Mouse (Mus musculus) hindbrain, embryonic 14.5 days (tissue): Measurements from ENCODE around the gene Hmgcs1. TPM values are rescaled to one million over a fixed set of nuclear protein-coding genes. Genes with fewer than 3 reads are reported as not detected.

Experiments
- ATAC-seq: fragments of 200-750 bp; cut with Nextera tagmentation; 2 replicates; pipeline ENCODE4 v1.8.0; 2017; ENCODE audit warnings: moderate number of reproducible peaks, mild to moderate bottlenecking, moderate TSS enrichment, moderate library complexity; ENCODE audit not compliant: low FRiP score
- DNase-seq: peaks from one replicate; pipeline ENCODE4 v3.0.0-alpha.2; 2015; ENCODE audit warnings: low spot score
- H3K27ac ChIP-seq: fragments of 300-500 bp; sonication (generic); 2 replicates; pipeline ENCODE4 v1.5.1; 2014; ENCODE audit warnings: mild to moderate bottlenecking, moderate library complexity
- H3K27me3 ChIP-seq: fragments of 300-500 bp; sonication (generic); 2 replicates; pipeline ENCODE4 v1.6.1; 2014; ENCODE audit warnings: mild to moderate bottlenecking, low read length, mixed read lengths; ENCODE audit not compliant: control insufficient read depth, insufficient read depth
- H3K36me3 ChIP-seq: fragments of 300-500 bp; sonication (generic); replicated peaks from 2 replicates; pipeline ENCODE4 v1.6.1; 2014; ENCODE audit not compliant: control insufficient read depth, insufficient read depth
- H3K4me1 ChIP-seq: fragments of 300-500 bp; sonication (generic); replicated peaks from 2 replicates; pipeline ENCODE4 v1.6.1; 2014; ENCODE audit warnings: antibody characterized with exemption, low read length, mixed read lengths; ENCODE audit not compliant: control insufficient read depth, insufficient read depth
- H3K4me2 ChIP-seq: fragments of 300-500 bp; sonication (generic); replicated peaks from 2 replicates; pipeline ENCODE4 v1.6.1; 2014; ENCODE audit warnings: mild to moderate bottlenecking, moderate library complexity
- H3K4me3 ChIP-seq: fragments of 300-500 bp; sonication (generic); replicated peaks from 2 replicates; pipeline ENCODE4 v1.5.1; 2014; ENCODE audit warnings: mild to moderate bottlenecking, low read length
- H3K9ac ChIP-seq: fragments of 300-500 bp; sonication (generic); 2 replicates; pipeline ENCODE4 v1.6.1; 2014
- H3K9me3 ChIP-seq: fragments of 300-500 bp; sonication (generic); 2 replicates; pipeline ENCODE4 v1.6.1; 2016; ENCODE audit warnings: low read length; ENCODE audit not compliant: control insufficient read depth
- WGBS: fragments of 180-500 bp; shearing (Covaris S2); extraction: QIAGEN DNeasy Blood & Tissue Kit; methylation state at CpG from one replicate; pipeline ENCODE4 v1.1.7; 2014; 5-methylcytosine and 5-hydroxymethylcytosine counted together
- polyA plus RNA-seq: library from polyadenylated mRNA; unstranded; fragments of >200 nt; fragmentation: Nextera tagmentation; extraction: Ambion mirVana; gene quantifications from 2 replicates; pipeline ENCODE4 v1.2.1, GENCODE M21; 2014

The Hmgcs1 gene
- polyA plus RNA-seq, 1 experiment from 2014 or later = 533 TPM

GRCm38 (mm10) chr13:119755141-119755547 is 65.0 kb downstream of the Hmgcs1 start:
- Histone ChIP-seq H3K9ac (peak overlapping the region; percentile 84), H3K4me3 (peak overlapping the region; percentile 62), H3K9me3 (no peaks in the 10 kb centered on the region), H3K4me1 (peaks cover 20% of the 10 kb centered on the region; the same call in 1 of the 2 replicates), H3K27ac (peak overlapping the region; percentile 84), H3K4me2 (peak overlapping the region; percentile 97), H3K27me3 (no peaks in the 10 kb centered on the region), H3K36me3 (no peaks in the 10 kb centered on the region)
- peak; percentile 58 for ATAC-seq
- DNase-seq = no peak
- 1% methylated on average over 16 of the region's 16 CpGs for WGBS

GRCm38 (mm10) chr13:119755681-119756471 is 65.7 kb downstream of the Hmgcs1 start, which contains the start of gene Nim1k:
Nim1k (minus strand) TSS chr13:119755882.
- Histone ChIP-seq H3K36me3 (peaks cover 2% of the 10 kb centered on the region; the same call in 1 of the 2 replicates), H3K4me2 (peak within 1 kb of the TSS; percentile 97), H3K9ac (peak within 1 kb of the TSS; percentile 84), H3K4me1 (peaks cover 20% of the 10 kb centered on the region; the same call in 1 of the 2 replicates), H3K27me3 (no peaks in the 10 kb centered on the region), H3K4me3 (peak within 1 kb of the TSS; percentile 62), H3K9me3 (no peaks in the 10 kb centered on the region), H3K27ac (peak within 1 kb of the TSS; percentile 84)
- 1% methylated on average over 43 of the region's 43 CpGs for WGBS
- ATAC-seq (peak; percentile 92), DNase-seq (peak; percentile 69)

- Histone ChIP-seq H3K4me3 (no peak overlapping the region), H3K27me3 (no peaks in the 10 kb centered on the region), H3K27ac (no peak overlapping the region), H3K4me1 (peaks cover 20% of the 10 kb centered on the region; the same call in 1 of the 2 replicates), H3K4me2 (peak overlapping the region; percentile 97), H3K9ac (no peak overlapping the region), H3K9me3 (no peaks in the 10 kb centered on the region), H3K36me3 (peaks cover 6% of the 10 kb centered on the region; the same call in 1 of the 2 replicates)
- WGBS = 35% methylated on average over 5 of the region's 5 CpGs
- DNase-seq (no peak), ATAC-seq (no peak)
Measured at GRCm38 (mm10) chr13:119756831-119757230, 66.7 kb downstream of the Hmgcs1 start.

Other genes starting within 250 kb of the Hmgcs1 start
- 84.2 and 92.3 TPM in 2 replicates for gene 4833420G17Rik, start 227.6 kb upstream of the Hmgcs1 start, polyA plus RNA-seq
- gene Tmem267, start 202.3 kb upstream of the Hmgcs1 start, polyA plus RNA-seq = 2.1 and 7.0 TPM in 2 replicates
- gene 3110070M22Rik, start 202.0 kb upstream of the Hmgcs1 start, polyA plus RNA-seq = 2.9 TPM in 1 of 2 replicates, not detected in the other
- 0.40 and 0.53 TPM in 2 replicates for gene Ccl28, start 66.6 kb upstream of the Hmgcs1 start, polyA plus RNA-seq
- 5.4 and 6.4 TPM in 2 replicates for gene Nim1k, start 65.5 kb downstream of the Hmgcs1 start, polyA plus RNA-seq
- 32.7 and 34.5 TPM in 2 replicates for gene Zfp131, start 100.5 kb downstream of the Hmgcs1 start, polyA plus RNA-seq
- gene AF067063, start 139.8 kb downstream of the Hmgcs1 start, polyA plus RNA-seq = not detected in 2 replicates
- gene D13Ertd608e, start 145.6 kb downstream of the Hmgcs1 start, polyA plus RNA-seq = not detected in 2 replicates
- not detected in 2 replicates for gene Tcstv1, start 204.4 kb downstream of the Hmgcs1 start, polyA plus RNA-seq
- gene Gm21761, start 238.9 kb downstream of the Hmgcs1 start, polyA plus RNA-seq = not detected in 2 replicates